Mouse (Mus musculus) retina, embryonic 14.5 days (tissue): Measurements from ENCODE around the gene Slc26a1.

Source experiments
- DNase-seq: peaks from one replicate; pipeline ENCODE4 v3.0.0-alpha.2; 2015; ENCODE audit warnings: low spot score

The Slc26a1 gene

GRCm38 (mm10) chr5:108675251-108675816 lies at the start of gene Slc26a1:
Gene Slc26a1 (minus strand): TSS chr5:108675569.
- DNase-seq = no peak

DNA sequence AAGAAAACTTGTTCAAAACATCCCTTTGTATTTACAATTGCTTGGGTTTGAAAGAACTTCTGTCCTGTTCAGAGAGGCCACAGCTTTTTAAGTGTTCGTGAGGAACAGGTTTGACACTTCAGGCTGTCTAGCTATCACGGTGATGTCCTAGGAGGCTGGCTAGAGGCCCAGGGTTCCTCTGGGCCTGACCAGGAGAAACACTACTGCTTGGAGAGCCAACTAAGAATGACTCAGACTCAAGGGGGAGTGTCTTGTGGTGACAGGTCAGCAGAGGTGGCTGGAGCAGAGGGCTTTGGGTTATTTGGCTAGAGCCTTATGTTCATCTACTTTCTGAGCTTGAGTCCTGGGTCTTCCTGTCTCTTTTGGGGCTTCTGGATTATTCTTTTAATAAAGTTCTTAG lies 48.6 kb upstream of the Slc26a1 start:
- no peak for DNase-seq

- no peak for DNase-seq
These were observed 44.4 kb upstream of the Slc26a1 start for GRCm38 (mm10) chr5:108719761-108720160.

- DNase-seq = no peak
These were observed 42.7 kb upstream of the Slc26a1 start for GRCm38 (mm10) chr5:108718051-108718450.

- no peak for DNase-seq
These were observed 40.6 kb upstream of the Slc26a1 start for GRCm38 (mm10) chr5:108715974-108716373.

GRCm38 (mm10) chr5:108714149-108714548 lies 38.8 kb upstream of the Slc26a1 start:
- no peak for DNase-seq

DNA sequence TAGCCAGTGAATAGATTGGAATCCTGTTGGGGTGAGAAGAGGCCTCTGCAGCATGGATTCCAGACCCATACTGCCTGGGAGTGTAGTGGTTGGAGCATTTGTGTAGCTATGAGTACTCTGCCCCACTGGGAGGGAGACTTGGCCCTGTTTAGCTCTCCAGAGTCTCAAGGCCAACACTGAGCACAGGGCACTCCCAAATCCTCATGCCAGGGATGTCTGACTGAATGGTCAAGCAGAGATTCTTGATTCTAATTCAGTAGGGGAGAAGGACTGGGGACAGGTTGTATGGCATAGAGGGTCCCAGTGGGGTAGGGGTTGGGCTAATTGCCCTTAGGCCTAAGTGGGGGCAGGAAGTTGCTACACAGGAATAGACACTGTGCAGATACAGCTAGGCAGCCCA lies 38.3 kb upstream of the Slc26a1 start:
- DNase-seq = no peak

DNA sequence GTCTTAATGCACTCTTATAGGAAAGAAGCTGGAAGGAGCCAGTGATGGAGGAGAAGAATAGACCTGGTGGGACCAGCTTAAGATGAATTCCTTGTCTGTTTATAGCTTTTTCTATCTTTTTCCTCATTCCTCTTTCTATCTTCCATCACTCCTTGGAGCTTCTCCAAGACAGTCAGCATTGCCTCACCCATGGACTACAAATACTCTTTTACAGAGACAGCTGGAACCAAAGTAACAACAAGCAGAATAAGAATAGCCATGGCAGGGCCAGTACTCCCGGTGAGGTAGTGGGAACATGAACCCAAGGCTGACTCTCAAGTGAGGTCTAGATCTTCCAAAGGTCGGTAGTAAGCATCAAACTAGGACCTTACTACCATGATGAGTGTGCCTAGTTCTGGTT lies 37.7 kb upstream of the Slc26a1 start:
- no peak for DNase-seq

GRCm38 (mm10) chr5:108711968-108712367 lies 36.6 kb upstream of the Slc26a1 start:
- DNase-seq = no peak

GRCm38 (mm10) chr5:108708981-108709731 lies 33.8 kb upstream of the Slc26a1 start:
- no peak for DNase-seq

GRCm38 (mm10) chr5:108708419-108708818 lies 33.0 kb upstream of the Slc26a1 start:
- no peak for DNase-seq

- DNase-seq = no peak
These were observed 32.4 kb upstream of the Slc26a1 start for GRCm38 (mm10) chr5:108707758-108708157.

DNA sequence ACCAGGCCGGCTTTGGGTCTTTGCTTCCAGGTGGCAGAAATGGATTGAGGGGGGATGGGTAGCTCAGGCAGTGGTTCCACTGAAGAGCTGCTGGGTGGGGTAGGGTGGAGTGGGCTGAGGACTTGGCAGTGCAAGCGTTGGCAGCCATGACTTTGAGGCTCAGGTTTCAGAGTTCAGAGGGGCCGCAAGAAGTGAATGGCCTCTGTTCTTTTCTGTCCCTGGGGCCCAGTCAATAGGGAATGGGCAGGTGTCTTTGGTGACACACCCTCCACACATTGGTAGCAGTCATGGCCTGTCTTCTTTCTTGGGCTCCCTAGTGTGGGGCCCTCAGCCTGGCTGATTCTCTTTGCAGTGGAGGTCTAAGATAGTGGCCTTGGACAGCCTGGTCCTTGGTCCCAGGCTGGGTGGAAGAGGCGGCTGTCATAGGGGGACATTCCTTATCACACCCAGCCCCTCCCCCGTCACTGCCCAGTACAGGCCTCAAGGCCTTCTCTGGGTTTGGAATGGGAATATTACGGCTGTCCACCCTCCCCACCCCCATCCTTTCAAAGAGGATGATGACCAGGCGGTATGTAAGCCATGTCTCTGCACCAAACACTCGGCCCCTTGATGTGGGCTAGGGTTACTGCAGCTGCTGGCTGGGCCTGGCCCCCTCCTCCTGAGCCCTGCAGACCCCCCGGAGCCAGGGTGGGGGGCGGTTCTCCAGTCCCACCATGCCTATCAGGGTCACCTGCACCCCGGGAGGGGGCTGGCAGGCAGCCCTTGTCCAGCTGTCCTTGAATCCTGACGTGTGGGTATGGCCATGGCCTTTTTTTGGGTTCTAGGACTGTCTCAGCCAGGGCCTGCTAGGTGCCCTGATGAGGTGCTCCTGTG lies 28.6 kb upstream of the Slc26a1 start:
- no peak for DNase-seq

DNA sequence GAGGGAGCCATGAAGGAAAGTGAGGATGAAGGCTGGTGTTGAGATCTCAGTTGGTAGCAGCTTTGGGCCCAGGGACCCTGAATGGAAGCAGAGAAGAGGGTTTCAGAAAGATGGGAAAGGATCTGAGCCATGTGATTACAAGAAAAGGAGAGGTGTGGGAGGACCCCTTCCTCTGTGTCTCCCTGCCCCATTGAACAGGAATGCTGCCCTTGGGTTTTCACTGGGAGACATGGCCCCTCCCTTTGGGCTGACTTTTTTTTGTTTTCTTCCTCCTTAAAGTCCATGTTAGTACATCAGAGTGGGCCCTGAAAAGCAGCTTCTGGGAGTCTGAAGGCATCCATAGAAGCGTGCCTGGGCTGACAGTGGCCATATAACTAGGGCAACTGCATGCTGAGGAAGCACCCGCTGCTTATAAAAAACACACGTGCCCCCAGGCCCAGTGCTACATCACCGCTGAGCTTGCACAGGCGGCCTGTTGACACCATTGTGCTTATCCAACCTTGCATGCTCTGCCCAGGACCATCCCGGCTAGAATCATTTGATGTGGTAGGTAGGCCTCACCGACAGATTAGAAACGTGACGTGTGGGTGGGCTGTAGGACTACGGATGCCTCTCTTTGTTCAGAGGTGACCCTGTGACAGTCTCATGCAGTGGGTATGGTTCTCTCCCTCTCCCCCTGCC lies 26.1 kb upstream of the Slc26a1 start:
- DNase-seq = no peak

DNA sequence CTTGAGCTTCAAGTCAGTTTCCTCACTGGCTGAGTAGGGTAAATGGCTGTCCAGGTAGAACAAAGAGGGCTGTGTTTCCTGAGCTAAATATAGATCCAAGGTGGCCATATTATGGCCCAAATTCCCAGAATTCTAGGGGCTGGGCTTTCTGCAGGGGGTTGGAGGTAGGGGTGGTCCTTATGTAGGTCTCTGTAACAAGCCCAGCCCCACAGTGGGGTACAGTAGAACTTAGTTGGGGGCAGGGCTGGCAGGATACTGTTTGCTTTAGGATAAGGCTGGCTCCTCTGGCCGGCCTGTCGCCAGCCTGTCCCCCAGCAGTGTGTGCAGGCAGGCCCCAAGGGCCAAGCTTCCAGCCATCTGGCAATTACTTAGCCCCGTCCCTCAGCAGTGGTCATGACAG lies 25.0 kb upstream of the Slc26a1 start:
- DNase-seq = no peak

DNA sequence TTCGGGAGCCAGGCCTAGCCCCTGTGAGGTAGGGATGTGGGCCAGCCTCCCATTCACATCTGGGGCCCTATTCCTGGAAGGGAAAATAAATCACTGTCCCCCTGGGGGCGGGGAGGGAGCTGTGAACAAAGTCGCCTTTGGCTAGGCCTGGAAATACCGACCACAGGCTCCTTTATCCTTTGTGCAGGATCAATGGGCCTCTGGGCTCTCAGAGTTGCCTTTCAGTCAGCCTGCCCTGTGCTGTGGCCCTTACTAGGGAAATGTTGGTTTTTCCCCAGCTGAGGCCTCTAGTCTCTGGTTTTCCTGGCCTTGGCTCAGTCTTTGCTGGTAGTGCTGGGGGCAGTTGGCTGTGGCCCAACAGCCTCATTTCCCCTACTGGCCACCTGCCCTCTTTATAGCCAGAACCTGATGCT lies 22.0 kb upstream of the Slc26a1 start:
- DNase-seq = no peak

GRCm38 (mm10) chr5:108696542-108696941 lies 21.2 kb upstream of the Slc26a1 start:
- no peak for DNase-seq

DNA sequence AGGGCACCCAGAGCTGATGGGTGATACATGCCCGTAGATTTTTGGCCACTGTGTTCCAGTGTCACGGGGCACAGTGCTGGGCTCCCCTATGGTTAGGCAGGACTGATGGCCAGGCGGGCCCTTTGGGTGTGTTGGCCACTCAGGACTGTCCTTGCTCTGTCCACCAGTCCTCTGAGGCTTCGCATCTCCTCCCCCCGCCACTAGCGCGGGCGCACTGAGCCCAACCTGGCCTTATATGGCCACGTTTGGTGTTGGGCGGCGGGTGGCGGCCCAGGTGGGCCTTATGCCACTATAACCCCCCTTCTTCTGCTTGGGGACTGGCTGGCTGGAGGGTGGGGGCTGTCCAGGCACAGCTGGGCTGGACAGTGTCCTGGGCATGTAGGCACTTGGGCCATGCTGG lies 20.5 kb upstream of the Slc26a1 start:
- no peak for DNase-seq

- DNase-seq = peak; percentile 47
These were observed 19.2 kb upstream of the Slc26a1 start for GRCm38 (mm10) chr5:108694352-108695261.

DNA sequence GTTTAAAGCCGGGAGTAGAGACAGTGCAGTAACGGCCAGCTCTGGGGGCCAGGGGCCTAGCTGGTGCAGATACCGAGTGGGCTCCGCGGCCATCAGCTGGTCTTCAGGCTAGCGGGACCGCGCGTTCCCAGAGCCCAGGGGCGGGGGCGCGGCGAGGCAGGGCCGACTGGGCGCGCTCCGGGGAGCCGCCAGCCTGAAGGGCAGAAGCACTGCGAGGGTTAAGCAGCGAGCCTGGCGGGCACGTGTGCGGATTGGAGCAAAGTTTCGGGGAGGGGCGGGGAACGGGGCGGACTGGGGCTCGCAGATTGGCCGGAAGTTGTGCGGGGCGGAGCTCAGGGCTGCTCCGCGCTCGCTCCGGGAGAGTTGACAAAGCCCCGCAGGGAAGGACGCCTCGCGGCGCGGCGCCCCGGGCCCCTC lies 18.5 kb upstream of the Slc26a1 start:
- peak; percentile 92 for DNase-seq

- DNase-seq = peak; percentile 64
These were observed 16.9 kb upstream of the Slc26a1 start, which contains the start of gene Fgfrl1 for GRCm38 (mm10) chr5:108692271-108692670. Gene Fgfrl1 (plus strand): TSS chr5:108692382.
